Mouse (Mus musculus) macrophage (primary cell): ENCODE results near the gene Chrng. TPM values are rescaled to one million over a fixed set of nuclear protein-coding genes. Genes with fewer than 3 reads are reported as not detected.
A peak's percentile ranks its signal among the peaks of the same experiment; 100 is the strongest.

ENCODE experiments used
- H3K27ac ChIP-seq: fragments of 350-480 bp; formaldehyde crosslinking; 2 replicates; pipeline ENCODE4 v1.9.0; 2021
- H3K36me3 ChIP-seq: fragments of 350-480 bp; formaldehyde crosslinking; 2 replicates; pipeline ENCODE4 v1.9.0; 2021; ENCODE audit errors: inconsistent target
- H3K4me3 ChIP-seq: fragments of 350-480 bp; formaldehyde crosslinking; 2 replicates; pipeline ENCODE4 v1.9.0; 2021; ENCODE audit errors: inconsistent target
- H3K79me2 ChIP-seq: fragments of 350-480 bp; formaldehyde crosslinking; 2 replicates; pipeline ENCODE4 v1.9.0; 2021; ENCODE audit errors: inconsistent target
- WGBS: methylation state at CpG from one replicate; pipeline ENCODE4 v1.1.7; 2026; ENCODE audit warnings: inconsistent platforms; ENCODE audit not compliant: missing documents; 5-methylcytosine and 5-hydroxymethylcytosine counted together
- polyA plus RNA-seq: library from polyadenylated mRNA; stranded (reverse); fragments of 250-400 nt; gene quantifications from 3 replicates; pipeline ENCODE4 v1.2.4, GENCODE M21; 2018; ENCODE audit warnings: inconsistent platforms

Gene Chrng
- polyA plus RNA-seq, 1 experiment from 2014 or later, result 0.24 TPM

DNA sequence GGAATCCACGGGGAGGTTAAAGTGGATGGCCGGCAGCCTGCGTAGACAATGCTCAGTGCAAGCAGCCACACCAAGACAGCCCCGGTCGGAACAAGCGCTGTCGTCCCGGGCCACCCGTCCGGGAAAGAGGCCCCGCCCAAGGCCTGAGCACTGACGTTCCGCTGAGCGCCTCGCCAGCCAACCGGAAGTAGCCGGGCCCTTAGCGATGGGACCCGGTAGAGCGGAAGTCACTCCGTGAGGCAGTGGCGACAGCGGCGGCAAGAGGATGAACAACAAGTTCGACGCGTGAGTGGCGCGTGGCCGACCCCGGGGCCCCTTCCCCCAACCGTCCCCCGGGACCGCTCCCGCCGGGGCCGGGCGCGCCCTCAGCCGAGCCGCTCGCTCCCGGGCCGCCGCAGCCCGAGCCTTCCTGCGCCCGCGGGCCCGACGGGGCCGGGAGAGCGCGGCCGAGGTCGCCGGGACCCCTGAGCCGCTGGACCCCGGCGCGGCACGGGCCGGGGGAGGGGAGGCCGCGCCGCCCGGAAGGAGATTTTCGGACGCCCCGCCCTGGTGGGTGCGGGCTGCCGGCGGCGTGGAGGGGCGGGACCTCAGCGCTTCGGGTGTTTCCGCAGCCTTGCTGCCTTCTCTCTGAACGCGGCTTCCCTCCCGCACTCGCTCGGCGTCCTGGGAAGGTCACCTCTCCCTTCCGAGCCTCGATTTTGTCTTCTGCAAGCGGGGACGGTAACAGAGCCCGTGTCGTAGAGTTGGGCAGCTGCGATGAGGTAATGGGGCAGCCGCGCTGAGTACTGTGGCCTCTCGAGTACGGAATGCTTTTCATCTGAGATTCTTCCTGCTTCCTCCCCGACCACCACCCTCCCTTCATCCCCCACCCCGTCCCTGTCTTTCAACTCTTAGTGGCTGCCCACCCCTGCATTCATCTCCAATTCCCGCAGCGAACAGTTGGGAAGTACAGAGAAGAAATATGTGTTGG, 9.6 kb downstream of the Chrng start, which contains the start of gene Eif4e2:
TSS of gene Eif4e2 (plus strand) at position 180 of the 970 bp plus-strand sequence.
- H3K4me3 ChIP-seq, result peak within 1 kb of the TSS; percentile 89
- no peaks in the 10 kb centered on the region for H3K36me3 ChIP-seq
- peaks cover 49% of the 10 kb centered on the region for H3K79me2 ChIP-seq
- WGBS, result under 1% methylated on average over 93 of the region's 99 CpGs
- peak within 1 kb of the TSS; percentile 61 for H3K27ac ChIP-seq

DNA sequence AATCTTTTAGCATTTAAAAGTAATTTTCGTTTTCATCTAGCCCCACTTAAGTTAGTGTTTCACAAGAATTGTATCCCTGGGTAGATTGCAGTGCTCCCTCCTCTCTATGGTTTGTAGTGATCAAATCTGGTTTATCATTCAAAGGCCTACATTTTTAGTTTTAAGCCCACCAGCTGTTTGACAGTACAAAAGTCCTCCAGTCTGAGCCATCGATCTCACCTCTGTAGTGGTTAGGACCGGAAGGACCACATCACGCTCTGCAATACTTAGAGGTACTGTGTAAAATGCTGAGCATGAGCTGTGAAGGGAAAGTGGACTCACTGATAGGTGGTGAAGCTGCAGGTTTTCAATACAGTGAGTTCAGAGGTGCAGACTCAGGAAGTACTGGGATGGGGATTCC, 10.3 kb downstream of the Chrng start:
- Histone ChIP-seq H3K79me2 (peaks cover 56% of the 10 kb centered on the region), H3K27ac (peak overlapping the region; percentile 61), H3K4me3 (peak overlapping the region; percentile 89), H3K36me3 (peaks cover under 1% of the 10 kb centered on the region; the same call in 1 of the 2 replicates)
- 6% methylated on average over 4 of the region's 4 CpGs for WGBS

DNA sequence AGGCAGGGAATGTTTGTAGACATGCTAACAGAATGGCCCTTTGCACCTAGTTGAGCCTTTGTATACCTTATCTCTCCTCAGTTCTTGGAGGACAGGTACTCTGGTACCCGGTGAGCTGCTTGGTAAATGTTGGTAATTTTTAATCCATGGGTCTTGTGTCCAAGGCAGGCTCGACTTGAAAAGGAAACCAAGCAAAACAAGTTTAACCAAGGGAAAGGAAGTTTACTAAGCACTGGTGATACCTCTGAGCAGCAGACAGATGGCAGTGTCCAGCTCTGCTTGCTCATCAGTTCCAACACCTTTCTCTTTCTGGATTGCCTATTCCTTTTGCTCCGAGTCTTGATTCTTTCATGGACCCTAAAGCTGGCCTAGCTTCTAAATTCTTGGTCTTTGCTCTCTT, 13.5 kb downstream of the Chrng start:
- peaks cover 33% of the 10 kb centered on the region for H3K36me3 ChIP-seq
- peaks cover 70% of the 10 kb centered on the region for H3K79me2 ChIP-seq
- no peak overlapping the region for H3K27ac ChIP-seq
- no peak overlapping the region for H3K4me3 ChIP-seq
- WGBS, result 49% methylated on average over 3 of the region's 3 CpGs

DNA sequence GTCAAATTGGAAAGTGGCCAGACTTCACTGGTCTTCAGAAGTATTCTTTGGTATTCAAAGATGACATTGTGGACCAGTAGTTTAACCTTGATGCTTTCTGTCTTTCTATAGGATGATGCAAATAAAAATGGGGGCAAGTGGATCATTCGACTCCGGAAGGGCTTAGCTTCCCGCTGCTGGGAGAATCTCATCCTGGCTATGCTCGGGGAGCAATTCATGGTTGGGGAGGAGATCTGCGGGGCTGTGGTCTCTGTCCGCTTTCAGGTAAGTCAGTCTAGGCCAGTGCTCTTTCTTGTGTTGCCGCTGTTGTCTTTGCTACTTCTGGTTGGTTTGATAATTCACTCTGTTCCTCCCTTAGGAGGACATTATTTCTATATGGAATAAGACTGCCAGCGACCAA, 21.3 kb downstream of the Chrng start:
- Histone ChIP-seq H3K27ac (no peak overlapping the region), H3K36me3 (peaks cover 84% of the 10 kb centered on the region), H3K4me3 (no peak overlapping the region), H3K79me2 (peaks cover 4% of the 10 kb centered on the region; the same call in 1 of the 2 replicates)
- 97% methylated on average over 8 of the region's 8 CpGs for WGBS

DNA sequence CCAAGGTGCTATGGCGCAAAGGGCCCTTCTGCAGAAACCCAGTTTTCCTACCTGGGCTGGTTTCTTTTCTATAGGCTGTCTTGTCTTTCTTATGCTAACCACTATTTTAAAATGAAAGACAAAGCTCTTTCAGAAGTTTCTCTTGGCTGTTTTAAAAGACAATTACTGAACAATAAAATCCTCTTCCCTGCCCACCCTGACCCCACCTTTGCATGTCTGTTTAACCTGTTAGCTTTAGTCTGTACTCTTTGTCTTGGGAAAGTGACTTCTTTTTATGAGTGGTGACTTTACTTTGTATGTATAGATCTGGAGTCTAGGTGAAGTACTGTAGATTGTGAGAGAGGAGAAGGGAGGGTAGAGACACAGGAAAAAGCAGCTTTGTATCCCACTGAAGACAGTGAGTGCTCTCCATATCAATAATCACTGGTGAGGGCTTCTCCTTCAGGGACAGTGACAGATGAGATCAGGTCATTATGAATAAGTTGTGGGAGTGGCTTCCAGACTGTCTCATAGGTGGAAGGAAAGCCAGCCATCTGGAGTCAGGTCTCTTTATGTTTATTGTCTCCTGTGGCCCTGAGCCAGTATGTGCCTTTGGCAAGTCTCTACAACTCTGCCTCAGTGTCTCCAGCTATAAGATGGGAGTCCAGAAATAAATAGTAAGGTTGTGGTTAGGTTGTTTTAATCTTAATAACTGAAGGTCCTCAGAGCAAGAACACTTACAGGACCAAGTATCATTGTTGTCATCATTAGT, 22.1 kb downstream of the Chrng start:
- no peak overlapping the region for H3K27ac ChIP-seq
- peaks cover 84% of the 10 kb centered on the region for H3K36me3 ChIP-seq

DNA sequence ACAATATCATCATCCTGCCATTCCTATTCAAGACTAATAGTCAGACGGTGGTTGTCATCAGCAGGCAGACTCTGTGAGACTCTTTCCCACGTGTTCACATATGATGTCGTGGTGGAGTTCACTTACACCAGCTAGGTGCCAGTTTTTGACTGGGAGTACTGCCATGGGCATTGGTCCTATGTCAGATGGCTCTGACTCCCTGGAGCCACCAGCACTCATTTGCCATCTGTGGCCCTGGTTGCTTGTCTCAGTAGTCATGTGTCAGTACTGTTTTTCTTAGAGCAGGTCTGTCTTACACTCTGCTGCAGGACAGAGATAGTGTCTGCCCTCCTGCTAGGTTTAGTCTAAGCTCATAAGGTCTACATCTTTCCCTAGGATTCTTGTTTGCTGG, 22.7 kb downstream of the Chrng start:
- H3K4me3 ChIP-seq, result no peak overlapping the region
- H3K36me3 ChIP-seq, result peaks cover 84% of the 10 kb centered on the region
- WGBS, result 91% methylated on average over 3 of the region's 3 CpGs
- no peaks in the 10 kb centered on the region; the same call in 1 of the 2 replicates for H3K79me2 ChIP-seq
- H3K27ac ChIP-seq, result no peak overlapping the region

More for the DNA sequence above, 22.1 kb downstream of the Chrng start:
- Histone ChIP-seq H3K4me3 (no peak overlapping the region), H3K79me2 (no peaks in the 10 kb centered on the region; the same call in 1 of the 2 replicates)
- 100% methylated on average over 1 of the region's 1 CpGs for WGBS

DNA sequence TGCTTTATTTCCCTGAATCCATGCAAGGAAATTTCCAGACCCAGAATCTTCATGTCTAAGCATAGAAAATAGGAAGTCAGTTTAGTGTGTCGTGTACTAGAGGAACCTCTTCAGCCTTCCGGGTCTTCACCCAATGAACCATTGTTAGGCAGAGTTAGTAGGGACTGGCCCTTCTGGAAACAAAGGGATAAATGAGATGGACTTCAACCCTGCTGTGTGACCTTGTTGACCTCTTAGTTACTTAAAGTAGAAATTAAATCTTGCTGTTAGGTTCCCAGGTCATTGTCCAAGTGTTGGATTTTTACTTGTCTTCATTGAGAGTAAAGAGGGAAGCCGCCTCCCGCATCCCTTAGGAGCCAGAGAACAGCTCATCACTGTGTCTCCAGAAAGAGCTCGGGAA, 26.1 kb downstream of the Chrng start:
- Histone ChIP-seq H3K36me3 (peaks cover 70% of the 10 kb centered on the region), H3K27ac (no peak overlapping the region), H3K79me2 (no peaks in the 10 kb centered on the region), H3K4me3 (no peak overlapping the region)
- WGBS, result 90% methylated on average over 5 of the region's 5 CpGs

DNA sequence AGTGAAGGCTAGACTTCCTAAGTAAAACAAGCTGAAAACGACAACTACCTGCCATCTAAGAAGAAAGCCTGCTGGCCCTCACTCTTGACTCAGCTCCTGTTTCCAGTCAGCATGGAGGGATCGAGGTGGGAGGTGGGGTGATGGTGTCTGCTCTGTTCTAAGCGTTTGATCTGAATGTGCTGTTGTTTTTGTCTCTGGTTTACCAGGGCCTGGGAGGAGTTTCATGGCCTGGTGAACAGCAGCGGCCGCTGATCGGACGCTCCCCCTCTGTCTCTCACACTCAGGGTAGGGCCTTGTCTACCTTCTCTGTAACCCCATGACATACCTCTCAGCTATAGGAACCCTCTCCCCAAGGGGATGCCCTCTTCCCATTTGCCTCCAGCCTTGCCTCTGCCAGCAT, 27.7 kb downstream of the Chrng start:
- H3K36me3 ChIP-seq, result peaks cover 68% of the 10 kb centered on the region

DNA sequence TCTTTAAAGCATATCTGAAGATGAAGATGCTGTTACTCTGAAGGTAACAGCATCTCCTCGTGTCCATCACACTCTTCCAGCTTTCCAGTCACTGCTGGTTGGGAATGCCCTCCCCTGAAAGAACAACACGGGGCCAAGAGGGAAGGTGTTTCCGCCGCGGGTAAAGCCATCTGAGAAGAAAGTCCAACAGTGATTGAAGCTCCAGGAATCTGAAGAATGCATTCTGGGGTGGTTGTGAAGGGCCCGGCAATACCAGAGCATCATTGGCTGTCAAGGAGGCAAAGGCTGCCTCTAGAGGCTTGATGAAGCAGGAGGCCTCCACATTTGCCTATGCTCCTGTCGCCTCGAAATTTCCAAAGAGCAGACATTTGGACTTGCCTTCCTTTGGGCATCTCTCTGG, 34.6 kb downstream of the Chrng start:
- Histone ChIP-seq H3K27ac (no peak overlapping the region), H3K36me3 (peaks cover 31% of the 10 kb centered on the region), H3K4me3 (no peak overlapping the region), H3K79me2 (no peaks in the 10 kb centered on the region)
- WGBS, result 94% methylated on average over 6 of the region's 8 CpGs

More for the DNA sequence above, 27.7 kb downstream of the Chrng start:
- 98% methylated on average over 7 of the region's 7 CpGs for WGBS
- no peak overlapping the region for H3K27ac ChIP-seq
- H3K79me2 ChIP-seq, result no peaks in the 10 kb centered on the region
- H3K4me3 ChIP-seq, result no peak overlapping the region

DNA sequence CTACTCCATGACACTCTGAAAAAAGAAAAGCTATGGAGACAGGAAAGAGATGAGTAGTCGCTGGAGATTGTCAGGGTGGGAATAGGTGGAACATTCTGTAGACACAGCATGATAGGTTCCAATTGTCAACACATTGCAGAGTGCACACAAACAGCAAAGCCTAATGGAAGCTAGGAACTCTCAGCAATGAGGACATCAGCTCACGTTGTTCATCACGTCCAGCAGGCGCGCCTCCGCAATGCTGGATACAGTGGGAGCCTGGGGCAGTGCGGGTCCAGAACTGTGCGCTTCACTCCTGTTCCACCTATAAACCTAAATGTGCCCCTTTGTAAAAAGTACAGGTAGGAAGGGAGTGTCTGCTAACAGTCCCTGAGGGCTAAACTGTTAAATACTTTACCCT, 38.6 kb downstream of the Chrng start:
- H3K79me2 ChIP-seq, result no peaks in the 10 kb centered on the region
- no peak overlapping the region for H3K27ac ChIP-seq
- no peak overlapping the region for H3K4me3 ChIP-seq
- WGBS, result 97% methylated on average over 7 of the region's 8 CpGs
- H3K36me3 ChIP-seq, result peaks cover 8% of the 10 kb centered on the region

DNA sequence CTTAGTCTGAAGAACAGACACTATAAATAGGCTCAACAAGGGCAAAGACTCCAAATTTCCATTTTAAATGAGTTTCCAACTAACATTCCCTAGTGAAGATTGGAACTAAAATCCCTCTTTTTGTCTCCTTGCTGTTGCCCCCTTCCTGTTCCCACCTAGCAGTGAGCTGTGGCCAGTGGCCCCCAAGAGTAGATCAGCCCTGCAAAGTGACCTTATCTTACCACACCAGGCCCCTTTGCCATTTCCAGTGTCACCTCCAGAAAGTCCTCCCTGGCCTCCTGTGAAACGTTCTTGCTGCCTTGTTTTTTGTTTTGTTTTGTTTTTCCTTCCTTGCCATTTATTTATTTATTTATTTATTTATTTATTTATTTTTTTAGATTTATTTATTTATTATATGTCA, 41.0 kb downstream of the Chrng start:
- WGBS, result 13% methylated on average over 1 of the region's 1 CpGs
- H3K36me3 ChIP-seq, result no peaks in the 10 kb centered on the region
- H3K27ac ChIP-seq, result no peak overlapping the region
- no peak overlapping the region for H3K4me3 ChIP-seq
- H3K79me2 ChIP-seq, result no peaks in the 10 kb centered on the region

DNA sequence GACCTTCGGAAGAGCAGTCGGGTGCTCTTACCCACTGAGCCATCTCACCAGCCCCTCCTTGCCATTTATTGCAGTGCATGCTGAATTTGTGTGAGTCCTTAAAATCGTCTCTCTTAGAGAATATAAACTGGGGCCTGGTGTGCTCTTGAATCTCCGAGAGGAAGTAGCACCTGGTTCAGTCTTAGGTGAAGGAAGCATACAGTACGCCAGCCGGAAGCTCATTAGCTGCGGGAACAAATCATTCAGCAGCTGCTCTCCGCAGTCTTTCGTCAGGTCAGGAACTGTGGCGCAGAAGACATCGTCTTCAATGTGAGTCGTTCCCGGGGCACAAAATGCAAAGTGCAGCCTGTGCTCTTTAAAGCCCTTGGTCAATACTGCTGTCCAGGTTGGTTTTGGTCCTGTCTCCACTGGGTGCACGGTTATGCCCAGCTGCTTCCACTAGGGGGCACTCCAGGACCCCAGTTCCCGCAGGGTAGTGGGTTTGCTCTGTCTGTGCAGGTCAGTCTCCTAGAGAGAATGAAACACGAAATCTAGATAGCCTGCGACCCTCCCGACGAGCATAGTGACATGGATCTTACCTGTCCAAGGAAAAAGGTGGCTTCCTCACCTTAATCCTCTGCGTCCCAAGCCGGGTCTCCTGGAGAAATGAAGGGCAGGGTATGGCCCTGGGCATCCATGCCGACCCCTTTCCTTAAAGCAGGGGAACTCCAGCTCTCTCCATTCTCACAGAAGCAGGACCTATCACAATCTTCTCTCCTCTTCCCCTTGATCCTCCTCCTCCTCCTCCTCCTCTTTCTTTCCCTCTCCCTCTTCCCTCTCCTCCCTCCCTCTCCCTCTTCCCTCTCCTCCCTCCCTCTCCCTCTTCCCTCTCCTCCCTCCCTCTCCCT, 41.7 kb downstream of the Chrng start:
- 26% methylated on average over 22 of the region's 22 CpGs for WGBS

DNA sequence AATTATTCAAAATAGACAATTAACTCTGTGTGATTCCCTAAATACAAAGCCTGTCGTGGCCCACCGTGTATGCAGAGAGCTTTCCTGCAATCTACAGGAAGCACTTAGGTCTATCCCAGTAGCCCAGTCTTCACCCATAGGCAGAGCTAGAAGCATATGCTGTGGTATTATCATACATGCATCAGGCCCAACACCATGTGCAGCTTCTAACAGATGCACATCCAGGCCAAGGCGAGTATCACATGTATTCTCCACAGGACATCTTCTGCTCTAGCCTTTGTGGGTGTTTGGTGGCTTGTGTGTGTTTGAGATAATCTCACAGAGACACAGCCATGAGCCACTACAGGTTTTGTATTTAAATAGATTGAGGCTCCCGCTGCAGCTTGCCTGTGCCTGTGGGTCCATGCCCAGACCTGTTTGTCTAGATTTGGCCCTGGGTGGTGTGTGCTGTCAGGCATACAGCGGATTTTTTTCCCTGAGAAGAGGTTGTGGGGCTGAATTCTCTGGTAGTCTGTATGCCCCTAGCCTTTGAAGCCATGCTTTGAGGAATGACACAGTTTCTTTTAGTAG, 47.7 kb downstream of the Chrng start:
- WGBS, result 91% methylated on average over 4 of the region's 5 CpGs
- no peak overlapping the region for H3K4me3 ChIP-seq
- H3K36me3 ChIP-seq, result no peaks in the 10 kb centered on the region
- H3K27ac ChIP-seq, result no peak overlapping the region
- H3K79me2 ChIP-seq, result no peaks in the 10 kb centered on the region

More for the DNA sequence above, 41.7 kb downstream of the Chrng start:
- Histone ChIP-seq H3K36me3 (no peaks in the 10 kb centered on the region), H3K79me2 (no peaks in the 10 kb centered on the region), H3K4me3 (no peak overlapping the region), H3K27ac (no peak overlapping the region)

DNA sequence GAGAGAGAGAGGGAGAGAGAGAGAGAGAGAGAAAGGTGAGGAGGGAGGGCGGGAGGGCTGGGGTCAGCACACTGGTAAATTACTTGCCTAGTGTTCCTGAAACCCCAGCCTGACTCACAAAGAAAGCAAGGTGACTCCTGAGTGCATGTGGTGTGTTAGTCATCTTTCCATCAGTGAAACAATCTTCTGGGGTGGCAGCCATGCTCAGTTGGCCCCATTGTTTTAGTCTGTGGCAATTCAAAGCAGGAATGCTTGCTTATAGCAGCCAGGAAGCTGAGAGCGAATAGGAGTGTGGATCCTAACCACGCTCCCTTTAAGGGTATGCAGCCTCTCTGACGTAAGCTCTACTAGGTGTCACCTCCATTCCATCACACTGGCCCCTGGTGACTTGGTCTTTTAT, 50.7 kb downstream of the Chrng start:
- 79% methylated on average over 4 of the region's 4 CpGs for WGBS
- H3K4me3 ChIP-seq, result no peak overlapping the region
- no peaks in the 10 kb centered on the region for H3K79me2 ChIP-seq
- no peaks in the 10 kb centered on the region for H3K36me3 ChIP-seq
- no peak overlapping the region for H3K27ac ChIP-seq
